Mouse (Mus musculus) liver, embryonic 12.5 days (tissue): Measurements from ENCODE around the gene Tmem159. TPM values are rescaled to one million over a fixed set of nuclear protein-coding genes. Genes with fewer than 3 reads are reported as not detected.

Experiments used
- ATAC-seq: fragments of 200-750 bp; cut with Nextera tagmentation; 2 replicates; pipeline ENCODE4 v1.8.0; 2017; ENCODE audit warnings: moderate number of reproducible peaks, mild to moderate bottlenecking, moderate library complexity
- H3K27ac ChIP-seq: fragments of 300-500 bp; sonication (generic); 2 replicates; pipeline ENCODE4 v1.5.1; 2016; ENCODE audit warnings: mild to moderate bottlenecking
- H3K27me3 ChIP-seq: fragments of 300-500 bp; sonication (generic); replicated peaks from 2 replicates; pipeline ENCODE4 v1.6.1; 2016; ENCODE audit warnings: mild to moderate bottlenecking, moderate library complexity
- H3K36me3 ChIP-seq: fragments of 300-500 bp; sonication (generic); 2 replicates; pipeline ENCODE4 v1.6.1; 2016; ENCODE audit warnings: mild to moderate bottlenecking, moderate library complexity
- H3K4me1 ChIP-seq: fragments of 300-500 bp; sonication (generic); 2 replicates; pipeline ENCODE4 v1.6.1; 2016
- H3K4me2 ChIP-seq: fragments of 300-500 bp; sonication (generic); 2 replicates; pipeline ENCODE4 v1.6.1; 2016; ENCODE audit warnings: mild to moderate bottlenecking, moderate library complexity
- H3K4me3 ChIP-seq: fragments of 300-500 bp; sonication (generic); 2 replicates; pipeline ENCODE4 v1.5.1; 2016; ENCODE audit warnings: mild to moderate bottlenecking, moderate library complexity
- H3K9ac ChIP-seq: fragments of 300-500 bp; sonication (generic); 2 replicates; pipeline ENCODE4 v1.6.1; 2016; ENCODE audit warnings: mild to moderate bottlenecking, moderate library complexity
- H3K9me3 ChIP-seq: fragments of 300-500 bp; sonication (generic); replicated peaks from 2 replicates; pipeline ENCODE4 v1.6.1; 2016; ENCODE audit warnings: mild to moderate bottlenecking, moderate library complexity
- WGBS: fragments of 180-500 bp; shearing (Covaris S2); methylation state at CpG from one replicate; pipeline ENCODE4 v1.1.7; 2016; ENCODE audit not compliant: insufficient replicate concordance; 5-methylcytosine and 5-hydroxymethylcytosine counted together
- polyA plus RNA-seq: library from polyadenylated mRNA; unstranded; fragments of >200 nt; fragmentation: Nextera tagmentation; extraction: Ambion mirVana; gene quantifications from 2 replicates; pipeline ENCODE4 v1.2.1, GENCODE M21; 2016

Tmem159 gene
- polyA plus RNA-seq, result 3.9 and 4.0 TPM in 2 replicates

- H3K27me3 ChIP-seq, result peaks cover 12% of the 10 kb centered on the region; the same call in 1 of the 2 replicates
- peak; percentile 87 for ATAC-seq
- no peak within 1 kb of the TSS for H3K27ac ChIP-seq
- under 1% methylated on average over 42 of the region's 42 CpGs for WGBS
- H3K9me3 ChIP-seq, result no peaks in the 10 kb centered on the region
- peak within 1 kb of the TSS; percentile 83 for H3K4me2 ChIP-seq
- peaks cover 16% of the 10 kb centered on the region; the same call in 1 of the 2 replicates for H3K4me1 ChIP-seq
- no peaks in the 10 kb centered on the region for H3K36me3 ChIP-seq
- peak within 1 kb of the TSS; percentile 57 for H3K4me3 ChIP-seq
- peak within 1 kb of the TSS; percentile 41 for H3K9ac ChIP-seq
These were observed at the start of gene Tmem159 for GRCm38 (mm10) chr7:120102164-120102972. TSS of gene Tmem159 (plus strand) at chr7:120102353.

GRCm38 (mm10) chr7:120054016-120054415 is 48.1 kb upstream of the Tmem159 start:
- Histone ChIP-seq H3K4me1 (no peaks in the 10 kb centered on the region), H3K4me2 (no peak overlapping the region), H3K9me3 (no peaks in the 10 kb centered on the region), H3K9ac (no peak overlapping the region), H3K27ac (no peak overlapping the region), H3K27me3 (no peaks in the 10 kb centered on the region), H3K4me3 (no peak overlapping the region), H3K36me3 (no peaks in the 10 kb centered on the region)
- ATAC-seq, result no peak
- 22% methylated on average over 1 of the region's 2 CpGs for WGBS

- H3K9ac ChIP-seq, result no peak overlapping the region
- H3K4me2 ChIP-seq, result no peak overlapping the region
- no peaks in the 10 kb centered on the region for H3K4me1 ChIP-seq
- no peaks in the 10 kb centered on the region for H3K36me3 ChIP-seq
- WGBS, result 77% methylated on average over 3 of the region's 3 CpGs
- no peaks in the 10 kb centered on the region for H3K27me3 ChIP-seq
- ATAC-seq, result no peak
- no peak overlapping the region for H3K4me3 ChIP-seq
- H3K9me3 ChIP-seq, result no peaks in the 10 kb centered on the region
- no peak overlapping the region for H3K27ac ChIP-seq
These were observed 46.7 kb upstream of the Tmem159 start for GRCm38 (mm10) chr7:120055479-120055878.

GRCm38 (mm10) chr7:120064045-120064444 is 38.1 kb upstream of the Tmem159 start:
- H3K9ac ChIP-seq, result no peak overlapping the region
- no peaks in the 10 kb centered on the region for H3K4me1 ChIP-seq
- no peaks in the 10 kb centered on the region for H3K9me3 ChIP-seq
- H3K4me3 ChIP-seq, result no peak overlapping the region
- no peak overlapping the region for H3K27ac ChIP-seq
- no peaks in the 10 kb centered on the region for H3K27me3 ChIP-seq
- no peak for ATAC-seq
- H3K4me2 ChIP-seq, result no peak overlapping the region
- WGBS, result 59% methylated on average over 1 of the region's 1 CpGs
- H3K36me3 ChIP-seq, result no peaks in the 10 kb centered on the region

GRCm38 (mm10) chr7:120068114-120068513 is 34.0 kb upstream of the Tmem159 start:
- Histone ChIP-seq H3K4me2 (no peak overlapping the region), H3K27me3 (no peaks in the 10 kb centered on the region), H3K9me3 (no peaks in the 10 kb centered on the region), H3K27ac (no peak overlapping the region), H3K36me3 (no peaks in the 10 kb centered on the region), H3K9ac (no peak overlapping the region), H3K4me1 (no peaks in the 10 kb centered on the region), H3K4me3 (no peak overlapping the region)
- 62% methylated on average over 3 of the region's 3 CpGs for WGBS
- ATAC-seq, result no peak

GRCm38 (mm10) chr7:120069164-120069563 is 33.0 kb upstream of the Tmem159 start:
- no peak for ATAC-seq
- Histone ChIP-seq H3K4me3 (no peak overlapping the region), H3K36me3 (no peaks in the 10 kb centered on the region), H3K27me3 (no peaks in the 10 kb centered on the region), H3K9ac (no peak overlapping the region), H3K9me3 (no peaks in the 10 kb centered on the region), H3K4me2 (no peak overlapping the region), H3K27ac (no peak overlapping the region), H3K4me1 (no peaks in the 10 kb centered on the region)
- WGBS, result 56% methylated on average over 3 of the region's 3 CpGs

GRCm38 (mm10) chr7:120080177-120080576 is 22.0 kb upstream of the Tmem159 start:
- H3K4me2 ChIP-seq, result no peak overlapping the region
- H3K27me3 ChIP-seq, result no peaks in the 10 kb centered on the region
- H3K27ac ChIP-seq, result no peak overlapping the region
- no peaks in the 10 kb centered on the region for H3K36me3 ChIP-seq
- H3K9me3 ChIP-seq, result no peaks in the 10 kb centered on the region
- no peak overlapping the region for H3K9ac ChIP-seq
- no peaks in the 10 kb centered on the region for H3K4me1 ChIP-seq
- WGBS, result 65% methylated on average over 3 of the region's 3 CpGs
- no peak for ATAC-seq
- no peak overlapping the region for H3K4me3 ChIP-seq

- no peaks in the 10 kb centered on the region for H3K9me3 ChIP-seq
- H3K9ac ChIP-seq, result no peak overlapping the region
- 39% methylated on average over 5 of the region's 5 CpGs for WGBS
- H3K27ac ChIP-seq, result no peak overlapping the region
- H3K4me2 ChIP-seq, result no peak overlapping the region
- no peak for ATAC-seq
- no peak overlapping the region for H3K4me3 ChIP-seq
- no peaks in the 10 kb centered on the region for H3K27me3 ChIP-seq
- H3K4me1 ChIP-seq, result no peaks in the 10 kb centered on the region
- H3K36me3 ChIP-seq, result no peaks in the 10 kb centered on the region
These were observed 9.1 kb upstream of the Tmem159 start for GRCm38 (mm10) chr7:120093033-120093432.

- WGBS, result 60% methylated on average over 3 of the region's 3 CpGs
- no peak for ATAC-seq
- no peaks in the 10 kb centered on the region for H3K36me3 ChIP-seq
- H3K9me3 ChIP-seq, result no peaks in the 10 kb centered on the region
- no peak overlapping the region for H3K4me3 ChIP-seq
- no peaks in the 10 kb centered on the region for H3K27me3 ChIP-seq
- H3K4me1 ChIP-seq, result no peaks in the 10 kb centered on the region
- no peak overlapping the region for H3K9ac ChIP-seq
- no peak overlapping the region for H3K27ac ChIP-seq
- H3K4me2 ChIP-seq, result no peak overlapping the region
These were observed 7.9 kb upstream of the Tmem159 start for GRCm38 (mm10) chr7:120094216-120094615.

- WGBS, result 65% methylated on average over 6 of the region's 6 CpGs
- H3K27ac ChIP-seq, result no peak within 1 kb of the TSS
- no peak for ATAC-seq
These were observed 7.0 kb upstream of the Tmem159 start, which contains the start of gene Dnah3 for GRCm38 (mm10) chr7:120095180-120095579. TSS of gene Dnah3 (minus strand) at chr7:120095280.

GRCm38 (mm10) chr7:120097845-120098244 is 4.3 kb upstream of the Tmem159 start:
- Histone ChIP-seq H3K27me3 (peaks cover 7% of the 10 kb centered on the region; the same call in 1 of the 2 replicates), H3K4me1 (peaks cover 10% of the 10 kb centered on the region; the same call in 1 of the 2 replicates), H3K4me2 (no peak overlapping the region; the same call in 1 of the 2 replicates), H3K4me3 (no peak overlapping the region), H3K27ac (no peak overlapping the region), H3K36me3 (no peaks in the 10 kb centered on the region), H3K9me3 (no peaks in the 10 kb centered on the region), H3K9ac (no peak overlapping the region)
- 5% methylated on average over 7 of the region's 7 CpGs for WGBS
- ATAC-seq, result no peak

More at GRCm38 (mm10) chr7:120095180-120095579, 7.0 kb upstream of the Tmem159 start, which contains the start of gene Dnah3:
- Histone ChIP-seq H3K27me3 (no peaks in the 10 kb centered on the region), H3K36me3 (no peaks in the 10 kb centered on the region), H3K4me1 (no peaks in the 10 kb centered on the region), H3K4me2 (no peak within 1 kb of the TSS), H3K9ac (no peak within 1 kb of the TSS), H3K9me3 (no peaks in the 10 kb centered on the region), H3K4me3 (no peak within 1 kb of the TSS)

- no peaks in the 10 kb centered on the region for H3K9me3 ChIP-seq
- no peaks in the 10 kb centered on the region for H3K36me3 ChIP-seq
- H3K4me3 ChIP-seq, result no peak overlapping the region
- no peak overlapping the region for H3K27ac ChIP-seq
- peaks cover 16% of the 10 kb centered on the region; the same call in 1 of the 2 replicates for H3K4me1 ChIP-seq
- ATAC-seq, result no peak
- WGBS, result 19% methylated on average over 9 of the region's 9 CpGs
- H3K27me3 ChIP-seq, result peaks cover 12% of the 10 kb centered on the region; the same call in 1 of the 2 replicates
- H3K4me2 ChIP-seq, result no peak overlapping the region
- no peak overlapping the region for H3K9ac ChIP-seq
These were observed 3.8 kb upstream of the Tmem159 start for GRCm38 (mm10) chr7:120098403-120098802.
